Mouse (Mus musculus) T-helper 2 cell (primary cell): ENCODE measurements around the gene Cux2.

Source experiments
- in situ Hi-C: fragments of 300-600 bp; cut with MboI, MseI; formaldehyde crosslinking; loops from one replicate; pipeline ENCODE4 v1.15.1; 2025; ENCODE audit warnings: high pct_unique_total_duplicates

Cux2 gene

DNA sequence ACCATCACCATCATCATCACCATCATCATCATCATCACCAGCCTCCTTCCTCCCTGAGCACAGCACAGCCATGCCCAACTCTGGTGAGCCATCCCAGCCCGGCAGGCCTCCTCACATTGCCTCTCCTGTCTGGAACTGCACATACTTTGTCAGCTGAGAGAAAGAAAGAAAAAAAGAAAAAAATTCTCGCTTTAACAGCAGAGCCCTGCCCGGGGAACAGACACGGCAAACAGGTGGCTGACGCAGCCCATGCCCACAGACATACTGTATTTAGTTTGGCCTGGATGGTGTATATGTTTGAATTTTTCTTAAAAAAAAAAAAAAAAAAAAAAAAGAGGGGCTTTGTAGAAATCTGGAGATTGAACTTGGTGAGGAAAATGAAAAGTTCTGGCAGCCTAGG lies 82.4 kb downstream of the Cux2 start:
- in situ Hi-C loops: loop anchor here (10.0 kb wide), 1 partner anchor 1797 kb away; no protein-coding TSS in a partner anchor

DNA sequence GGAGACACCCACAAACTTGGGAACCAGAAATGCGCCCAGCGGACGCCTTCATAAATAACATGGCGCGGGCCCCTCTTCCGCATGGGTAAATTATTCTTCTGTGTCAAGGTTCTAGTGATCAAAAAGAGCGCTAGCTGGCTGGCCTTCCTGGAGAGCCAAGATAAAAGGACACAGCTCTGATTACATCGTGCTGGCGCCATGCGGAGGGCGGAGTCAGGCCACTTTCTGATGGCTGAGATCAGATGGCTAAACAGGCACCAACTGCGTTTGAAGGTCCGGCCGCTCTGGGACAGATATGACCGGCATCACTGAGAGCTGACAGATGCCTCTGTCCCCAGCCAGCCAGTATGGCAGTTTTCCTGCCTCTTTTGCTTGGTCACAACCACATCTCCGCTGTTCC lies 83.0 kb downstream of the Cux2 start:
- in situ Hi-C loops: loop anchor here (10.0 kb wide), 1 partner anchor 1798 kb away; no protein-coding TSS in a partner anchor

DNA sequence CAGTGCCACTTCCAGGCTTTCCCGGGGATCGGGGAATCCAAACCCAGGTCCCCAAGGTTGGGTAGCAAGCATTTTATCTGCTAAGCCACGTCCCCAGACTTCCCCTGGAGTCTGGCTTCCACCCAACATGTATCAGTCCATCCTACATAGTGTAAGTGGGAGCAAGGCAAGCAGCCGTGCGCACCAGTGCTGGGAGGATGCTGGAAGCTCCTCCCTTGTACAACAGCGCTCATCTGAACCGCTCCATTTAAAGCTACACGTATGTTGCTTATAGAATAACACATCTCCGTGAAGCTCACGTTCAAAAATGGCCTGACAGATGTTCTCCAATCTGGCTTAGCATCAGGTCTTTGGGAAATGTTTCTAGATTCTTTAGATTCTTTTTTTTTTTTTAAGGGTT lies 86.9 kb downstream of the Cux2 start:
- in situ Hi-C loops: loop anchor here (10.0 kb wide), 1 partner anchor 1802 kb away; no protein-coding TSS in a partner anchor

- in situ Hi-C loops: loop anchor here (10.0 kb wide), 1 partner anchor 1802 kb away; no protein-coding TSS in a partner anchor
These were observed 87.5 kb downstream of the Cux2 start for GRCm38 (mm10) chr5:121962359-121962758.

- in situ Hi-C loops: loop anchor here (10.0 kb wide), 1 partner anchor 1804 kb away; no protein-coding TSS in a partner anchor
These were observed 88.6 kb downstream of the Cux2 start for GRCm38 (mm10) chr5:121961256-121961655.

DNA sequence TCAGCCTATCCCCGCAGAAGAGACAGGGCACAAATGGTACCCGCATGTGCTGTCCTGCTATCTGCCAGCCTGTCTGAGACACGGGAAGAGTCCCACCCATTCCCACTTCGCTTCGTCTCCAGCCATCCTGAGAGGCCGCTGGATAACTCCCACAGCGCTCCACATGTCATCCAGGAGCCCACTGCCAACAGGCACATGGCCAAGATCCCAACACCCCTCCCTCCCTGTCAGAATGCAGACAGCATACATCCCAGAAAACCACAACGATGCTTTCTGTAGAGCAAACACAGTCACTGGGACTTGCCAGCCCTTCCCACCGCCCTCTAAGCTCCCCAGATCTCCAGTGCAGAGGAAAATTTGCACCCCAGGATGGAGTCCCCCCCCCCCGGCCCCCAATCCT lies 90.2 kb downstream of the Cux2 start:
- in situ Hi-C loops: loop anchor here (10.0 kb wide), 1 partner anchor 1805 kb away; no protein-coding TSS in a partner anchor

DNA sequence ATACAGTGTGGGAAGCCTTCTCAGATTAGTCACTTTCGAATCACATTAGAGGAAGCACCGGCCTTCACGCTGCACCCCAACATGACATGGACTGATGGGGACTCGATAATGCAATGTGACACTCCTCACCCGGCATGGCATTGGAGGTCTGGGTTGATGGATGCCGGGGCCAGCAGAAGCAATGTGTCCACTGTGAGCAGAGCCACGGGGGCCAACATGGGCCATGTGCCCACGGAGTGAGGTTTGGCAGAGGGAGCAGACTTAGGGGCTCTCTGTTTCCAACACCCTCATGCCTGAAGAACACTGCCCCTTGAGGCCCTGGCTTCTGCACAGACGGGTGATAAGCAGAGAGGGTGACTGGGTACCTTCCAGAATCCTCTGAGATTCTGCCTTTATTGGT lies 91.4 kb downstream of the Cux2 start:
- in situ Hi-C loops: no loop called here

- in situ Hi-C loops: no loop called here
These were observed 94.1 kb downstream of the Cux2 start for GRCm38 (mm10) chr5:121955806-121956205.

GRCm38 (mm10) chr5:121950175-121950574 lies 99.7 kb downstream of the Cux2 start:
- in situ Hi-C loops: no loop called here

DNA sequence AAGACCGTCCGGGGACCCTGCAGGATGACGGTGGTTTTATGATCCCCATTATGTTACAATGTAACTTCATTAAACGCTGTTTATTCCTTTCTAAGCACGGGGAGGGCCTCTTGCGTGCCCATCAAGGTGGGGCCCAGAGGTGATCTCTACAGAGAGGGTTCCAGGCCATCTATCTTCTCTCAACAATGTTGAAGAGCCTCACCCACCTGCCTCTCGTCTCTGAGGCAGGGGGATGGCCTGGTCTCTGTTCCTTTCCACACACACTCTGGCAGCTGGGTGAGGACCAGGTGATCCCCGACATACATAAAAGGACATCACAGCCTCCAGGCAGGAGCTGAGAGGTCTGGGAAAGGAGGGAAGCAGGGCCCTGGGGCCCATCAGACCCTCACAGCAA lies 100.9 kb downstream of the Cux2 start:
- in situ Hi-C loops: no loop called here

DNA sequence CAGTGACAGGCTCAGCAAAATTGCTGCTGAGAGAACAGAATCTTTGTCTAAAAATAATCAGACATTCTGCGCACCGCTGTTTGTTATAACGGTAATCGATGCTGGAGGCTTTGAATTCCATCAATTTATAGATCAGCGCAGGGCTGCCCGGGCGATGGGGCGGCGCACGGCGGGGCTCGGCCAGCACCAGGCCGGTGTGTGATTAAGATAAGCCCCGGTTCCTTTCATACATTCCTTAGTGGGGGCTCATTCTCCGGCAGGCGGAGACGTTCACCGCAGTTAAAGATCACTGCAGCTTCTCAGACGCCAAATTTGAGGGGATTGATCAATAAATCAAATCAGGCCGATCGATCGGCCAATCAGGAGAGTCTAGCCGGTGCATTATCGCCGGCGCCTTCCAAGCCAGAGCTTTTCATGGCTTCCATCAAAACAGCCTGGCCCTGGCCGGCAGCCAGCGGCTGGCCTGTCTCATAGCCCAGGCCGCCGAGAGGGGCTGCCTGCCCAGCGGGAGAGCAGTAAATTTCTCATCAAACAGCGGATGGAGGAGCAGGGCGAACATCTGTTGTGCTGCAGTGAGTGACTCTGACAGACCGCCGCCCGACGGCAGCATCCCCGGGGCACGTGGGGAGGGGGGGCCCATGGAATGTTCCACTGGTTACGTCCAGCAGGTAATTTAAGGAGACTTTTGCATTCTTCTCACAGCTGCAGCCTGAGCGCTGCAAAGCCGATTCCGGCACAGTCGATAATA lies 101.4 kb downstream of the Cux2 start:
- in situ Hi-C loops: no loop called here

GRCm38 (mm10) chr5:121946657-121947245 lies 103.2 kb downstream of the Cux2 start:
- in situ Hi-C loops: no loop called here

DNA sequence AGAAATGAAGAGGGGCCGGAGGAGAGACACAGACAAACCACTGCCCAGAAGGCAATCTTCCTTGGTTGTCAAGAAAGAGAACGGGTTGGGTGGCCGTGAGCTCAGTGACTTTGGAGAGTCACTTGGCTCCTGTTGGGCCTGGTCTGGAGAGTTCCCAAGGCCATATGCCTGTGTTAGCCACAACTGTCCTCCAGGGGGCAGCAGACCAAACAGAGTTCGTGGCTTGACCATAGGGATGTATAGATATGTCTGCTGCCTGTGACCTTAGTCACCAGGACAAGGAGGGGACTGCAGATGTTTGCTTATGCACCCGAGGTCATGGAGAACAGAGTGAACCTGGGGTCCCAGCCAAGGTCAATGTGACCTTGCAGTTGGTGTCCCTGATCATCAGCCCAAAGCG lies 104.1 kb downstream of the Cux2 start:
- in situ Hi-C loops: no loop called here

- in situ Hi-C loops: no loop called here
These were observed 105.7 kb downstream of the Cux2 start for GRCm38 (mm10) chr5:121944021-121944790.

DNA sequence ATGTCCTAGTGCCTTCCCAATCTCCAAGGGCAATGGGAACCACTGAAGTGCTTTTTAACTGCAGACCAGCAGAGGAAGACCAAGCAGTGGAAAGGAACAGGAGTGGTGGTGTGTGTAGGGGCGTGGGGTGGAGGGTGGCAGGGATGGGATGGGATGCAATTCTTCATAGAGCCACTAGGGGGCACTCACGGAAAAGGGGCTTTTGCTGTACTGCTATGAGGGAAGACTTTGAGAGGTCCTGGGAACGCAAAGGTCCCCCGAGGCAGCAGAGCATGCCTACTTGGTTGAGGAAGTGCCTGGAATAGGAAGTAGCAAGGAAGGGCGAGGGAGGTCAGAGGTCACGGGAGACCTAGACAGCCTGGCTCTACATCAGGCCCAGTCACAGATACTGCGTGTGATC lies 106.4 kb downstream of the Cux2 start:
- in situ Hi-C loops: no loop called here

DNA sequence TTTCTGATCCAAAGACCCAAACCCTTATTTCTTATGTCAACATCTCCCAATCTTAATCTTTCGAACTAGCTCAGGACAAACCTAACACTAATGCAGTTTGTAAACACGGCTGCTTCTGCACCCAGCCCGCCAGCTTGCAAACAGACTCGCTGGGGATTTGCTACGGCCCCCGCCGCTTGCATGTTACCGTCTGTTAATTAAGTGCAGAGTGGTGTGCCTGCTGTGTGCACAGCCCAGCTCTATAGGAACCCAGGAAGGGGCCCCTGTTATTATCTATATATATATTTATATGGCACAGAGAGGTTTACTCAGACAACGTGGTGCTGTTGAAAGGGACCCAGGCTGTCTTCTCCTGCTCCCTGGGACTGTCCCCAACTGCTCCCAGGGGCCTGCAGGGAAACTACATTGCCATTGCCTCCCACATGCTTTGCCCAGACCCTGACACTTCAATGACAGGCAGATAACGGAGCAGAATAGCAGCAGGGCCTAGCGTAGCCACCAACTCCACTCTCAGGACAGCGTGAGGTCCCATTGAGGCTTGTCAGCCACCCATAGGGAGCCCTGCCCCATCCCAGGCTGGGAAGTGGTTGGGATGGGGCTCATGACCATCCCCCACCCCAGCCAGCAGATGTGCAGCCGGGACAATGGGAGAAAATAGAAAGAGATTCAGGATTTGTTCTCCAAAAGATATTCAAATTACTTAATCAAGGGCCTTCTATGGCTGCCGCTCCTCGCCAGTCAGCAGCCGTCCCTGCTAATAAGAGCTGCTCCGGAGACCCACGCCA lies 111.6 kb downstream of the Cux2 start:
- in situ Hi-C loops: no loop called here

DNA sequence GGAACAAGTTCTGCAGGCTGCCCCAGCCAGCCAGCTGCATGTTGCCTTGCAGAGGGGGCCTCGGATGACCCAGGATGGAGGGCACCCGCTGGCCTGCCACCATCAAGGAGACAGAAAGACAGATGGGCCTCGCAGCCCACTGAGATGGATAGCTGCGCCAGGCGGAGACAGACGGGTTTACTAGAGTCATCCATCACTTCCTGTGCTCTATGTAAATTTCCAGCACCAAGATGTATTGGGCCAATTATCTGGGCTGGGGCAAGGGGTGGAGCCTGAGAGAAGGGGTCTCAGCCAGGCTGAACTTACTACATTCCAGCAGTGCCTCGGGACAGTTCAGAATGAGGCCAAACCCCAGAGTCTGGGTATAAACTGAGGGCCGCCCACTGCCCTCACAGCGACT lies 119.6 kb downstream of the Cux2 start:
- in situ Hi-C loops: no loop called here

DNA sequence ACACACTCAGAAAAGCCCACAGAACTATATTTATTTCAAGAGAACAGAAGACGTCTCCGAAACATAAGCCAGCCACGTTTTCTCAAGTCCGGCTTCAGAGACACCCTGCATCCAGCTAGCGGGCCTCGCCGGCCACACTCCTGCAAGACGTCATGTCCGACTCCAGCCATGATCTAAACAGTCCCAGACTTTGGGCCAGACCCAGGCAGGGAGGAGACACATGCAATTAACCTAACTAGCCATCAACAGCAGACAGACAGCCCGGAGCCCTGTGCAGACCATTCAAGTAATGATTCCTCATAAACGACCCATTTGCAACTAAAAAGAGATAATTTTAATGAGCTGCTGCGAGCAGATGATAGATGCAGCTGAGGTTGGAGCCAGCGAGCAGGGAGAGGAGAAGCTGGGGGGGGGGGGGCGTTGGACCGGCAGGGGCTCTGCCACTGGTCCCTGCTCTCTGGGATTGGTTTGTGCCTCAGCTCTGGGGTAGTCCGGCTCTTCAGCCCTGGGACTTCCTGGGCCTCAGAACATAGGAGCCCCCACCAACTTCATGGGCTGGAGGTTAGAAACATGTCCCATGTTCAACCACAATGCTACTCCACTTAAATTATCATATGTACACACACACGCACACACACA lies 121.4 kb downstream of the Cux2 start:
- in situ Hi-C loops: no loop called here

- in situ Hi-C loops: no loop called here
These were observed 123.4 kb downstream of the Cux2 start for GRCm38 (mm10) chr5:121926543-121926814.

DNA sequence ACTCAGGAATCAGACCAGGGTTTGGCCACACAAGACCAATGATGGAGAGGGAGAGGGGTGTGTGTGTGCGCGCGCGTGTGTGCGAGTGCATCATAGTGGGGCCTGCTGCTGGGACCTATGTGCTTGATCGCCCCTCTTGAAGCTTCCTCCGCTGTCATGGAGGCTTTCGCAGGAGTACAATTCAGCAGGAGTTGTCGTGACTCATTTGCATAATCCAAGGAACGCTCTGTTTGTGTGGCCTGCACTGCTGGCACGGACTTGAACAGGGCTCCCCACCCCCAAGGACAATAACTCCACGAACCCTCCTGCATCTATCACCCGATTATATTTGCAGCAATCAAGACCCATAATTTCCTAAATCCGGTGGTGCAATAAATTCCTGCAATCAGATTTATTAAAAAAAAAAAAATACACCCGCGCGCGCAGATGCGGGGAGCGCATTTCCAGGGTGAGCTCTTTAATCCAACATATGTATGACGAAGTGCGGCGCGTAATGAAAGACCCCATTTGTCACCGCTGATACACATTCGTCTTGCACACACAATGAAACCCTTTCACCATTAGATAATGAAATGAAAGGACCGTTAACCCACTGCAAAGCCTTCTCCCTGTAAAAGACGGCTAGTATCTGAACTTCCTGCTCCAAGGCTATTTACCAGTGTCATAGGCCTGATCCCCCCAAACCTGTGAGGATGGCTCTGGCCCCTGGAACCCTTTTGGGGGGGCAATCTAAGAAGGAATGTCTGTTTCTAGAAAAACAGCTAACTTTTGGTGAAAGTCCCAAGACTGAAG lies 124.0 kb downstream of the Cux2 start:
- in situ Hi-C loops: no loop called here

DNA sequence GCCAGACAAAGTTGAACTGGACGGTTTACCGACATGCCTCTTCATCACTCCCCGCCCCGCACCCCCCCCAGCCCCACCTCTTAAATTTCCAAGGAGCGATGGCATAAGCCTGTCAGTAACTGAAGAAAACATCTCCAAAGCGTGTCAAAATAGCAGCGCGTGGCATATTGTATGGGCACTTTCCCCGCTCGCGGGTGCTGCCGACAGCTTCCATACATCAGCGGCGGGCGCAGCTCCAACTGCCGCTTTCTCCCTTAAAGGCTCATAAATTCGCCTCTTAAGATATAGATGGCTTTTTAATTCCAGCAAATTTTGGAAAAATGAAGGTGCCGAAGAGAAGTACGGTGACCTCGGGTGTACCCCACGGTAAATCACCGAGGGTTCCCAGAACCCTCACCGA lies 124.6 kb downstream of the Cux2 start:
- in situ Hi-C loops: no loop called here
